21 mouse cellular contexts compared by ENCODE assay signal in the genomic region with DNA sequence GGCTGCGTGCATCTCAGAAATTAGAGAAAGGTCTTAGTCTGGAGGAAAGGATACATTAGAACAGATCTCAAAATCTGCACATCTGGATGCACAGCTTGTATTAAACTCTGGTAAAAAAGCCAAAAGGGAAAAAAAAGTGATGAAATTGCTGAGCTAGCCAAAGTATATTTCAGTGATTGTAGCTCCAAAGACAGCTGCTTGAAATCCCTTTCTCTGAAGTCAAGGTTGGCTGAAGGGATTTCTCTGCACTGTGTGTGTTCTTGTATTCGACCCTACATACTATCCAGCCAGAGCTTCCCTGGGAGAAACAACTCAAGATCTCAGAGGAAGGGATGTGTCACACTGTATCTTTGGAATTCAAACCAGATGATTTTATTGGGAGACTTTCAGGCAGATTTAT.
"Had no signal": no experiment of that assay in that cellular context is flagged by ENCODE, and none has a peak within 500 bp of the region (broad histone marks: within the 10 kb centered on the region; RNA-seq: fewer than 3 reads in every experiment).

No protein-coding gene starts in this region.

- H3K27ac ChIP-seq: heart, embryonic 10.5 days; hindbrain, embryonic 13.5 days; hindbrain, embryonic 15.5 days; hindbrain, postnatal 0 days; kidney, embryonic 15.5 days; limb, embryonic 12.5 days; limb, embryonic 15.5 days; liver, embryonic 12.5 days; liver, embryonic 14.5 days had no signal

- DNase-seq: gastrocnemius, postnatal 14 days; gastrocnemius, postnatal 36 days; heart, adult 18-20 months; kidney, adult 11 months; kidney, adult 2 months; kidney, adult 9 months; kidney, postnatal 14 days; kidney, postnatal 36 days; layer of hippocampus, postnatal 36 days; left cerebral cortex, postnatal 4 days had no signal

- H3K9me3 ChIP-seq: heart, embryonic 10.5 days; heart, embryonic 12.5 days; hindbrain, embryonic 13.5 days; hindbrain, embryonic 15.5 days; kidney, embryonic 15.5 days; limb, embryonic 12.5 days; limb, embryonic 15.5 days; liver, embryonic 12.5 days had no signal

- H3K4me2 ChIP-seq: heart, embryonic 12.5 days; hindbrain, embryonic 13.5 days; hindbrain, embryonic 15.5 days; kidney, embryonic 15.5 days; limb, embryonic 12.5 days; limb, embryonic 15.5 days; liver, embryonic 12.5 days had no signal

- ATAC-seq: hindbrain, postnatal 0 days; intestine, embryonic 16.5 days; liver, embryonic 12.5 days had no signal

- H3K36me3 ChIP-seq: heart, embryonic 10.5 days; heart, embryonic 12.5 days; hindbrain, embryonic 13.5 days; hindbrain, embryonic 15.5 days; kidney, embryonic 15.5 days; limb, embryonic 12.5 days; limb, embryonic 15.5 days; liver, embryonic 12.5 days had no signal

- H3K4me3 ChIP-seq: heart, embryonic 10.5 days; heart, embryonic 12.5 days; hindbrain, embryonic 13.5 days; hindbrain, embryonic 15.5 days; kidney, embryonic 15.5 days; limb, embryonic 12.5 days; limb, embryonic 15.5 days; liver, embryonic 12.5 days had no signal

- H3K4me1 ChIP-seq: hindbrain, embryonic 13.5 days; hindbrain, embryonic 15.5 days; kidney, embryonic 15.5 days; limb, embryonic 12.5 days; limb, embryonic 15.5 days; liver, embryonic 12.5 days had no signal

- H3K27me3 ChIP-seq: heart, embryonic 12.5 days; hindbrain, embryonic 13.5 days; hindbrain, embryonic 15.5 days; kidney, embryonic 15.5 days; limb, embryonic 12.5 days; limb, embryonic 15.5 days; liver, embryonic 12.5 days had no signal

- H3K9ac ChIP-seq: heart, embryonic 12.5 days; hindbrain, embryonic 13.5 days; hindbrain, embryonic 15.5 days; kidney, embryonic 15.5 days; limb, embryonic 12.5 days; limb, embryonic 15.5 days; liver, embryonic 12.5 days; liver, embryonic 14.5 days had no signal
